Mouse (Mus musculus): ENCODE results near the gene Gemin8. TPM values are rescaled to one million over a fixed set of nuclear protein-coding genes. Genes with fewer than 3 reads are reported as not detected.

The Gemin8 gene
- polyA plus RNA-seq (2015; fragmentation: Nextera tagmentation; extraction: Ambion mirVana), result 9.7 and 10.8 TPM in 2 replicates

GRCm38 (mm10) chrX:166169892-166170799 lies at the start of gene Gemin8:
Gene Gemin8, plus strand, starts transcription at chrX:166170454.
- H3K4me3 ChIP-seq (replicated peaks), result peak within 1 kb of the TSS; percentile 60
- ATAC-seq (ENCODE audit: insufficient number of reproducible peaks, low FRiP score, low TSS enrichment, low read depth), result peak; percentile 99
- 0 out of 2 replicates have a peak, but pooled peaks cover 8% of the 10 kb centered on the region for H3K27me3 ChIP-seq

DNA sequence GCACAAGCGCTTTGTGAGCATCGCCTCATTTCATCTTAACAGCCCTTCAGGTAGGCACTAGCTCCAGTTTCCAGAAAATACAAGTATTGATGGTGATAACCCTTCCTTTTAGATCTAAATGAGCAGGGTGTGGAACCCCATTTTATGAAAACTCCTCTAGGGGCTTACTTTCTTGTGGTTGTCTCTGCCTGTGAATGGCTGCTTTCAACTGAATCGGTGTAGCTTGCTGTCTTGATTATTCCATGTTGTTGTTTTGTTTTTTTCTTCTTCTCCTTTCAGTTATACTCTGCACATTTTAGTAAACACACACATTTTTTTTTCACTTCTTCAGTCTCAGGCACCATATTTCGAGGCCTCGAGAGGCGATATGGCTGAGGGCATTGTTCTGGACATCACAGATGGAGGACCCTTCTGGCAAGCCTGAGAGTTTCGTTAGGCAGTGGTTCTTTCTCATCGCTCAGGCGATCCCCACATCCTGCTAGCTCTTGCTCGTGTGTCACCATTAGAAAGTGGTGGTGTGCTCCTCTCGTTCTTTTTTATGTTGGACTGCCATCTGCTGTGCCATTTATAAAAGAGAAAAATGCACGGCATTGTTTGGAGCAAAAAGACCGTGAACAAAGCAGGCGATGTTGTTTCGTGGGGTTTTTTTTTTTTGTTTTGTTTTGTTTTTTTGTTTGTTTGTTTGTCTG lies 23.0 kb upstream of the Gemin8 start:
- Histone ChIP-seq H3K36me3 (no peaks in the 10 kb centered on the region), H3K27me3 (0 out of 2 replicates have a peak, but pooled peaks cover 4% of the 10 kb centered on the region), H3K9me3 (replicated peaks) (no peaks in the 10 kb centered on the region), H3K27ac (replicated peaks) (no peak overlapping the region), H3K4me1 (no peaks in the 10 kb centered on the region), H3K4me3 (replicated peaks) (no peak overlapping the region), H3K9ac (no peak overlapping the region), H3K4me2 (replicated peaks) (no peak overlapping the region)
- no peak for ATAC-seq (ENCODE audit: insufficient number of reproducible peaks, low FRiP score, low TSS enrichment, low read depth)
- 65% methylated on average over 15 of the region's 15 CpGs for WGBS

More at GRCm38 (mm10) chrX:166169892-166170799, at the start of gene Gemin8:
- no peaks in the 10 kb centered on the region for H3K4me1 ChIP-seq
- H3K36me3 ChIP-seq, result no peaks in the 10 kb centered on the region
- H3K4me2 ChIP-seq (replicated peaks), result peak within 1 kb of the TSS; percentile 43
- peak within 1 kb of the TSS; percentile 73 for H3K27ac ChIP-seq (replicated peaks)
- 22% methylated on average over 31 of the region's 31 CpGs for WGBS
- H3K9me3 ChIP-seq (replicated peaks), result no peaks in the 10 kb centered on the region
- H3K9ac ChIP-seq, result peak within 1 kb of the TSS; percentile 31; the same call in 1 of the 2 replicates

GRCm38 (mm10) chrX:166162773-166163172 lies 7.5 kb upstream of the Gemin8 start:
- Histone ChIP-seq H3K27me3 (0 out of 2 replicates have a peak, but pooled peaks cover 5% of the 10 kb centered on the region), H3K27ac (replicated peaks) (no peak overlapping the region), H3K4me3 (replicated peaks) (no peak overlapping the region), H3K9me3 (replicated peaks) (no peaks in the 10 kb centered on the region), H3K4me2 (replicated peaks) (no peak overlapping the region), H3K4me1 (no peaks in the 10 kb centered on the region), H3K9ac (no peak overlapping the region), H3K36me3 (no peaks in the 10 kb centered on the region)
- WGBS, result 46% methylated on average over 4 of the region's 4 CpGs
- no peak for ATAC-seq (ENCODE audit: insufficient number of reproducible peaks, low FRiP score, low TSS enrichment, low read depth)

DNA sequence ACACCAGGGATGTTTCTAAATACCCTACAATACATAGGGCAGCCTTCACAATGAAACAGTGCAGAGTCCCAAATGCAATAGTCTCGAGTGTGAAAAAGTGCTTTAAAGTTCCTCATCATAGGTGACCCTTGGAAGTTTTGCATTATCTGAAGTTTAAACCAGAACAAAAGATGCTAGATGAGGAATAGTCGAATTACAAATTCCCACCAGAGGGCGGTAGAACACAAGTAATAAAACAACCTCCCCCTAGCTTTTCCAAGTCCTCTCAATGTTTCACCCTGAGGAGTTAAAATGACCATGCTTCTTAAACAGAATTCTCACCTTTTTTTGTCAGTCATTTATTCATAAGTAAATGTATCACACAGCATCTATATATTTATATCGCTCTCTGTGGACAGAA lies 2.9 kb upstream of the Gemin8 start:
- Histone ChIP-seq H3K27ac (replicated peaks) (no peak overlapping the region), H3K36me3 (no peaks in the 10 kb centered on the region), H3K27me3 (0 out of 2 replicates have a peak, but pooled peaks cover 8% of the 10 kb centered on the region), H3K9ac (no peak overlapping the region), H3K4me3 (replicated peaks) (no peak overlapping the region), H3K4me1 (no peaks in the 10 kb centered on the region), H3K9me3 (replicated peaks) (no peaks in the 10 kb centered on the region), H3K4me2 (replicated peaks) (no peak overlapping the region)
- WGBS, result 5% methylated on average over 4 of the region's 4 CpGs
- ATAC-seq (ENCODE audit: insufficient number of reproducible peaks, low FRiP score, low TSS enrichment, low read depth), result no peak

DNA sequence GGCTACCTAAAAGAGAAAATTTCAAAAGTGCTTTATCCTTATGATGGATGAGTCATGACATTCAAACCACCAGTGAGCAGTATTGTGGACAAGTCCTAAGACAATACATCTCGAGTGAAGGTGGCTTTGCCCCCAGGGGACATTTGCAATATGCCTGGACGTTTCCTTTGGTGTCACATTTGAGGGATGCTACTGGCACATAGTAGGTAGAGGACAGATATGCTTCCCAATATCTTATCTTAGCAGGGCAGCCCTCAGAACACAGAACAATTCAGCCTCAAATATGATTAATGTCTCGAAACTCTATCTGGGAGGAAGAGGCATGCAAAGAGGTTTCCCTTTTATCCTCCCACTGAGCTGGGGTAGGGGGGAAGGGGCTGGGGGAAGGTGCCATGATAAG lies 2.3 kb upstream of the Gemin8 start:
- H3K9ac ChIP-seq, result no peak overlapping the region
- H3K4me2 ChIP-seq (replicated peaks), result no peak overlapping the region
- no peaks in the 10 kb centered on the region for H3K4me1 ChIP-seq
- H3K27ac ChIP-seq (replicated peaks), result no peak overlapping the region
- H3K36me3 ChIP-seq, result no peaks in the 10 kb centered on the region
- no peak overlapping the region for H3K4me3 ChIP-seq (replicated peaks)
- H3K9me3 ChIP-seq (replicated peaks), result no peaks in the 10 kb centered on the region
- WGBS, result 37% methylated on average over 3 of the region's 3 CpGs
- H3K27me3 ChIP-seq, result 0 out of 2 replicates have a peak, but pooled peaks cover 8% of the 10 kb centered on the region
- no peak for ATAC-seq (ENCODE audit: insufficient number of reproducible peaks, low FRiP score, low TSS enrichment, low read depth)

- H3K9ac ChIP-seq, result peak overlapping the region; percentile 31; the same call in 1 of the 2 replicates
- no peak for ATAC-seq (ENCODE audit: insufficient number of reproducible peaks, low FRiP score, low TSS enrichment, low read depth)
- H3K36me3 ChIP-seq, result no peaks in the 10 kb centered on the region
- WGBS, result 17% methylated on average over 9 of the region's 9 CpGs
- peak overlapping the region; percentile 60 for H3K4me3 ChIP-seq (replicated peaks)
- no peaks in the 10 kb centered on the region for H3K4me1 ChIP-seq
- H3K27ac ChIP-seq (replicated peaks), result peak overlapping the region; percentile 73
- H3K4me2 ChIP-seq (replicated peaks), result peak overlapping the region; percentile 43
- peaks cover 10% of the 10 kb centered on the region; the same call in 1 of the 2 replicates for H3K27me3 ChIP-seq
- no peaks in the 10 kb centered on the region for H3K9me3 ChIP-seq (replicated peaks)
These were observed 815 bp downstream of the Gemin8 start for GRCm38 (mm10) chrX:166170800-166171738.

- Histone ChIP-seq H3K27me3 (peaks cover 5% of the 10 kb centered on the region; the same call in 1 of the 2 replicates), H3K4me3 (replicated peaks) (no peak overlapping the region), H3K4me2 (replicated peaks) (no peak overlapping the region), H3K4me1 (no peaks in the 10 kb centered on the region), H3K36me3 (no peaks in the 10 kb centered on the region), H3K27ac (replicated peaks) (no peak overlapping the region), H3K9ac (no peak overlapping the region), H3K9me3 (replicated peaks) (no peaks in the 10 kb centered on the region)
- no peak for ATAC-seq (ENCODE audit: insufficient number of reproducible peaks, low FRiP score, low TSS enrichment, low read depth)
- 52% methylated on average over 4 of the region's 4 CpGs for WGBS
These were observed 1.8 kb downstream of the Gemin8 start for GRCm38 (mm10) chrX:166172041-166172440.

GRCm38 (mm10) chrX:166172661-166173060 lies 2.4 kb downstream of the Gemin8 start:
- no peaks in the 10 kb centered on the region for H3K36me3 ChIP-seq
- no peak overlapping the region for H3K9ac ChIP-seq
- H3K4me1 ChIP-seq, result no peaks in the 10 kb centered on the region
- H3K4me3 ChIP-seq (replicated peaks), result no peak overlapping the region
- H3K27ac ChIP-seq (replicated peaks), result no peak overlapping the region
- H3K9me3 ChIP-seq (replicated peaks), result no peaks in the 10 kb centered on the region
- 60% methylated on average over 3 of the region's 3 CpGs for WGBS
- ATAC-seq (ENCODE audit: insufficient number of reproducible peaks, low FRiP score, low TSS enrichment, low read depth), result no peak
- peaks cover 5% of the 10 kb centered on the region; the same call in 1 of the 2 replicates for H3K27me3 ChIP-seq
- H3K4me2 ChIP-seq (replicated peaks), result no peak overlapping the region

DNA sequence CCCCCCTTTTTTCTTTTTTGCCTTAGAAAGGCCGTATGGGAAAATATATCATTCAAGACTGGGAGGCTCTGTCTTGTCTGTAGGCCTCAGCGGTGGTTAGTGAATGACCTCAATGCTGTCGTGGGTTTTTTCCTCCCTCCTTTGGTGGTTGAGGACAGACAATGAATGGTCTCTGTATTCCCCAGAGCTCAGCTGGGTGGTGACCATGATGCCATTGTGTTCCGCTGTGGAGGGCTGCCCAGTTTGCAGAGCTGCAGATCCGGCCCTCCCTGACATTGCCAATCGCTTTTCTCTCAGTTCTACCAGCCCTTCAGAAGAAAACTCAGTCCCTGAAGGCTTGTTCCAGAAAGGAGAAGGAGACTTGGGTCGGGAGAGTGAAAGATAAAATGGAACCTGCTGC lies 3.5 kb downstream of the Gemin8 start:
- ATAC-seq (ENCODE audit: insufficient number of reproducible peaks, low FRiP score, low TSS enrichment, low read depth), result no peak
- Histone ChIP-seq H3K4me3 (replicated peaks) (no peak overlapping the region), H3K36me3 (no peaks in the 10 kb centered on the region), H3K27ac (replicated peaks) (no peak overlapping the region), H3K4me2 (replicated peaks) (no peak overlapping the region), H3K4me1 (no peaks in the 10 kb centered on the region), H3K9me3 (replicated peaks) (no peaks in the 10 kb centered on the region), H3K27me3 (peaks cover 5% of the 10 kb centered on the region; the same call in 1 of the 2 replicates), H3K9ac (no peak overlapping the region)
- 62% methylated on average over 7 of the region's 7 CpGs for WGBS

DNA sequence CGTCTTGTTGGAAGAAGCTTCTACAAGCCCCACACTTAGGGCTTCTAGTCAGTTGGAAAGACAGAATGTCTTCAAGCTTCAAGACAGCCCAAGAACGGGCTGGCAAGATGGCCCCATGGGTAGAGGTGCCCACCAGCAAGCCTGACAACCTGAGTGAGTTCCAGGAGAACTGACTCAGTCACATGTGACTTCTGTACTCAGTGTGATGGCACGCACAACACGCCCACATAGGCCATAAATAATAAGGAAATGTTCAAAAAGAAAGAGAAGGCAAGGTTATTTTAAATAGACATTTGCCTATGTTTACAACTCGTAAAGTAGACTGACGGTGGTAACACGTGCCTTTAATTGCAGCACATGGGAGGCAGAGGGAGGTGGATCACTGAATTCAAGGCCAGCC lies 7.7 kb downstream of the Gemin8 start:
- Histone ChIP-seq H3K4me2 (replicated peaks) (no peak overlapping the region), H3K9me3 (replicated peaks) (no peaks in the 10 kb centered on the region), H3K4me1 (no peaks in the 10 kb centered on the region), H3K36me3 (no peaks in the 10 kb centered on the region), H3K27me3 (peaks cover 2% of the 10 kb centered on the region; the same call in 1 of the 2 replicates), H3K9ac (no peak overlapping the region), H3K4me3 (replicated peaks) (no peak overlapping the region), H3K27ac (replicated peaks) (no peak overlapping the region)
- no peak for ATAC-seq (ENCODE audit: insufficient number of reproducible peaks, low FRiP score, low TSS enrichment, low read depth)
- 90% methylated on average over 7 of the region's 7 CpGs for WGBS
